Mouse (Mus musculus) thymus, adult 2 months (tissue): ENCODE measurements around the gene Aoc2. TPM values are rescaled to one million over a fixed set of nuclear protein-coding genes. Genes with fewer than 3 reads are reported as not detected.

Source experiments
- DNase-seq: peaks from one replicate; pipeline ENCODE4 v3.0.0; 2021
- H3K27ac ChIP-seq: fragments of 200-500 bp; 2 replicates; pipeline ENCODE4 v1.5.1; 2012; ENCODE audit warnings: low read length, control low read depth; ENCODE audit not compliant: control insufficient read depth, insufficient read depth
- H3K27me3 ChIP-seq: fragments of 200-500 bp; 2 replicates; pipeline ENCODE4 v1.6.1; 2012; ENCODE audit warnings: mild to moderate bottlenecking, low read length, moderate library complexity, mixed read lengths; ENCODE audit not compliant: control insufficient read depth, insufficient read depth
- H3K36me3 ChIP-seq: fragments of 200-500 bp; 2 replicates; pipeline ENCODE4 v1.6.1; 2012; ENCODE audit warnings: mild to moderate bottlenecking, low read length, moderate library complexity; ENCODE audit not compliant: control insufficient read depth, insufficient read depth
- H3K4me1 ChIP-seq: fragments of 200-500 bp; replicated peaks from 2 replicates; pipeline ENCODE4 v1.6.1; 2012; ENCODE audit warnings: low read length; ENCODE audit not compliant: control insufficient read depth, insufficient read depth
- H3K4me3 ChIP-seq: fragments of 200-500 bp; 2 replicates; pipeline ENCODE4 v1.5.1; 2012; ENCODE audit warnings: mild to moderate bottlenecking, low read length, control low read depth, moderate library complexity; ENCODE audit not compliant: control insufficient read depth, insufficient read depth
- CTCF ChIP-seq: fragments of 200-500 bp; IDR thresholded peaks from 2 replicates; pipeline ENCODE4 v1.5.1; 2012; ENCODE audit warnings: mild to moderate bottlenecking, control low read depth, low read length, moderate library complexity, borderline replicate concordance; ENCODE audit not compliant: control insufficient read depth, poor library complexity, insufficient read depth; ENCODE audit errors: extremely low read depth
- POLR2A ChIP-seq: fragments of 200-500 bp; IDR thresholded peaks from 2 replicates; pipeline ENCODE4 v1.6.1; 2012; ENCODE audit warnings: mild to moderate bottlenecking, low read length, control low read depth, moderate library complexity; ENCODE audit not compliant: control insufficient read depth, poor library complexity, insufficient read depth; ENCODE audit errors: extremely low read depth
- WGBS: fragments of 180-500 bp; shearing (Covaris S2); methylation state at CpG from one replicate; pipeline ENCODE4 v1.1.7; 2018; 5-methylcytosine and 5-hydroxymethylcytosine counted together
- polyA plus RNA-seq: library from polyadenylated mRNA; depleted of rRNA; stranded (reverse); fragments of >200 nt; gene quantifications from 2 replicates; pipeline ENCODE4 v1.2.3, GENCODE M21; 2012

Gene Aoc2
- polyA plus RNA-seq, 1 experiment, result 16.2 TPM

DNA sequence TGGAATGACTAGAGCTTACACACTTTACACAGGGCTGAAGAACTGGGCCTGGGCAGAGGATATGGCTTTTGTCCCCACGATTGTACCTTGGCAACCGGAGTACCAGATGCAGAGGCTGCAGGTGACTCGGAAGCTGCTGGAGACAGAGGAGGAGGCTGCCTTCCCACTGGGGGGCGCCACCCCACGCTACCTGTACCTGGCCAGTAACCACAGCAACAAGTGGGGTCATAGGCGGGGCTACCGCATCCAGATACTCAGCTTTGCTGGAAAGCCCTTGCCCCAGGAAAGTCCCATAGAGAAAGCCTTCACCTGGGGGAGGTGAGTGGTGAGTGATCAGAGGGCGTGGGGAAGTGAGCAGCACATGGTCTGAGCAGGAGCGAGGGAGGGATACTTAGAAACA is 10.8 kb downstream of the Aoc2 start:
- no peak for DNase-seq
- H3K27ac ChIP-seq, result no peak overlapping the region
- no peak overlapping the region for H3K4me3 ChIP-seq
- H3K36me3 ChIP-seq, result no peaks in the 10 kb centered on the region
- H3K27me3 ChIP-seq, result no peaks in the 10 kb centered on the region
- TF ChIP-seq POLR2A (no peak), CTCF (no peak)
- WGBS, result 93% methylated on average over 9 of the region's 9 CpGs
- peaks cover 5% of the 10 kb centered on the region for H3K4me1 ChIP-seq

DNA sequence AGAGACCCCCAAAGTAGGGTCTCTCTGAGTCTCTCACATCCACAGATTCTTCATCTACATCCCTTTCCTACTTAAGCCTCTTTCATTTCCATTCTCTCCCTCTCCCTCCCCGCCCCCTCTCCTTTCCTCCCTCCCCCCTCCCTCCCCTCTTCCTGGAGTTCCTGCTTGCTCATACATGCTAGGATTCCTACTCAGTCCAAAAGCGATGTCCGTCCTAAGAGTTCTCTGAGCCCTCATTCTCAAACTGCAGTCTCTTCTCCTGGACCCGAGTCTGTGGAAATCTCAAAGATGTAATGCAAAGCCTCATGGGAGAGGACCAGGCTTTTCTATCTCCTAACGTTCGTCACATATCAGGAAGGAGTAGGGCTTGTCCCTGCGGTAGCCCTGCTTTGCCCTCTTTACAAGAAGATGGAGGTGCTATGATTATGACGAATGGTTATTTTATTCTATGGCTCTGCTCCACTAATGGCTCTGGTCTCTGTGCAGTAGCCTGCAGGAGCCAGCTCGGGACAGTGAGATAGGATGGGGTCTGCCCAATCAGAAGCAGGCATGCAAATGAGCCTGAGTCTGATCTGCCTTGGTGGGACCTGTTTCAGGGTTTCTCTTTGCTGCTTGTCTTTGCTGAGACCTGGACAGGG is 13.4 kb downstream of the Aoc2 start:
- Histone ChIP-seq H3K36me3 (no peaks in the 10 kb centered on the region), H3K27ac (no peak overlapping the region), H3K27me3 (no peaks in the 10 kb centered on the region), H3K4me1 (peaks cover 5% of the 10 kb centered on the region), H3K4me3 (no peak overlapping the region)
- TF ChIP-seq CTCF (no peak), POLR2A (no peak)
- 6% methylated on average over 9 of the region's 9 CpGs for WGBS
- DNase-seq, result no peak

- no peak for DNase-seq
- Histone ChIP-seq H3K27me3 (no peaks in the 10 kb centered on the region), H3K4me3 (no peak overlapping the region), H3K4me1 (no peaks in the 10 kb centered on the region; the same call in 1 of the 2 replicates), H3K27ac (no peak overlapping the region), H3K36me3 (no peaks in the 10 kb centered on the region)
- WGBS, result 88% methylated on average over 10 of the region's 10 CpGs
- TF ChIP-seq POLR2A (no peak), CTCF (no peak)
Measured at GRCm38 (mm10) chr11:101347083-101347775, 22.4 kb downstream of the Aoc2 start.

DNA sequence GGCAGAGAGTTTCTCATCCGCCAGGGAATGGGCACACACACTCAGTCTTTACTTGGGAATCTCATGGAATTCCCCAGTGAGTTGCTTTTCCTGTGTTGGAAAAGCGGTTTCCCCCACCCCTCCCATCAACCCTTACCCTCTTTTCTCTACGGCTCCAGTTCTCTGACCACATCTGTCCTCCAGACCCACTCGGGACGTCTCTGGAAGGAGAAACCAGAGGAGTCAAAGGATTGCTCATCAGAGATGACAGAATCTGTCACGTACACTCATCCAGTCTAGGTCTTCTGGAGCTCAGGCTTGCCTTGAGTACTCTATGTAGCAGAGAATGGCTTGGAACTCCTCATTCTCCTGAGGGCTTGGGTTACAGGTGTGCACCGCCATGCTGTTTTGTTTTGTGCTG is 23.9 kb downstream of the Aoc2 start:
- TF ChIP-seq POLR2A, result no peak
- no peak for TF ChIP-seq CTCF
- no peaks in the 10 kb centered on the region; the same call in 1 of the 2 replicates for H3K4me1 ChIP-seq
- no peak for DNase-seq
- no peaks in the 10 kb centered on the region for H3K27me3 ChIP-seq
- H3K4me3 ChIP-seq, result no peak overlapping the region
- 87% methylated on average over 7 of the region's 7 CpGs for WGBS
- no peak overlapping the region for H3K27ac ChIP-seq
- no peaks in the 10 kb centered on the region for H3K36me3 ChIP-seq

GRCm38 (mm10) chr11:101349216-101349615 is 24.4 kb downstream of the Aoc2 start:
- Histone ChIP-seq H3K27me3 (no peaks in the 10 kb centered on the region), H3K36me3 (no peaks in the 10 kb centered on the region), H3K27ac (no peak overlapping the region), H3K4me1 (no peaks in the 10 kb centered on the region; the same call in 1 of the 2 replicates), H3K4me3 (no peak overlapping the region)
- 90% methylated on average over 3 of the region's 3 CpGs for WGBS
- TF ChIP-seq POLR2A (no peak), CTCF (no peak)
- no peak for DNase-seq

GRCm38 (mm10) chr11:101351100-101351720 is 26.3 kb downstream of the Aoc2 start:
- H3K27ac ChIP-seq, result no peak overlapping the region
- H3K36me3 ChIP-seq, result no peaks in the 10 kb centered on the region
- no peaks in the 10 kb centered on the region; the same call in 1 of the 2 replicates for H3K4me1 ChIP-seq
- TF ChIP-seq POLR2A (no peak), CTCF (no peak)
- H3K4me3 ChIP-seq, result no peak overlapping the region
- no peak for DNase-seq
- 78% methylated on average over 11 of the region's 11 CpGs for WGBS
- H3K27me3 ChIP-seq, result no peaks in the 10 kb centered on the region
